Mouse (Mus musculus) kidney, adult 2 months (tissue): ENCODE measurements around the gene Zkscan17.

Source experiments
- CTCF ChIP-seq: fragments of 200-500 bp; conservative IDR thresholded peaks from 2 replicates; pipeline ENCODE4 v1.5.1; 2011; ENCODE audit warnings: low read depth, mild to moderate bottlenecking, control low read depth, low read length, moderate library complexity, mixed read lengths; ENCODE audit not compliant: insufficient read depth, insufficient read length
- POLR2A ChIP-seq: fragments of 200-500 bp; IDR thresholded peaks from one replicate; pipeline ENCODE4 v1.6.1; 2011; ENCODE audit warnings: low read depth, low read length, control low read depth

DNA sequence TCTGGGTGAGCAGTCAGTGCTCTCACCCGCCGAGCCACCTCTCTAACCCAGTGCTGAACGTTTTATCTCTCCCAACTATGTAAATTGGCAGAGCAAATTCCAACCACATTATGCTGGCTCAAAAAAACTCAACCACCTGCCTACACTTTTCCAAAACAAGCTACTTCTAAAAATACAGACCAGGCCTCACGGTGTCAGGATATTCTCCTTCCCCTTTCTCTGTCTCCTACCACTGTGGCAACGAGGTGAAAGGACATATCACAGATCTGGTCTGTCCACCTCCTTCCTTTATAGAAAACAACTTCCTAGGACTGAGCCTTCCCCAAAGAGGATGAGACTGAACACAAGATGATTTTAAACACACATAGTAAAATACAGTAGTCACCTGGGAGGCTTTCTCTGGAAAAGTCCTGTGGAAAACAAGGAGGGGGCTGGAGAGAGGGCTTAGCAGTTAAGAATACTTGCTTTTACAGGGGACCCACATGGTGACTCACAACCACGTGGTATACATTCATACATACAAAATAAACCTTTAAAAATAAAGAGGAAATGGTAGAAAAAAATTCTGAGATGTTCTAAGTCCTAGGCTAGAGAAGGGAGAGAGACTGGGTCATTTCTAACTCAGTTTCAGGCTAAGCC, 29.8 kb downstream of the Zkscan17 start:
- TF ChIP-seq POLR2A (no peak), CTCF (no peak)
